In the genomic region with DNA sequence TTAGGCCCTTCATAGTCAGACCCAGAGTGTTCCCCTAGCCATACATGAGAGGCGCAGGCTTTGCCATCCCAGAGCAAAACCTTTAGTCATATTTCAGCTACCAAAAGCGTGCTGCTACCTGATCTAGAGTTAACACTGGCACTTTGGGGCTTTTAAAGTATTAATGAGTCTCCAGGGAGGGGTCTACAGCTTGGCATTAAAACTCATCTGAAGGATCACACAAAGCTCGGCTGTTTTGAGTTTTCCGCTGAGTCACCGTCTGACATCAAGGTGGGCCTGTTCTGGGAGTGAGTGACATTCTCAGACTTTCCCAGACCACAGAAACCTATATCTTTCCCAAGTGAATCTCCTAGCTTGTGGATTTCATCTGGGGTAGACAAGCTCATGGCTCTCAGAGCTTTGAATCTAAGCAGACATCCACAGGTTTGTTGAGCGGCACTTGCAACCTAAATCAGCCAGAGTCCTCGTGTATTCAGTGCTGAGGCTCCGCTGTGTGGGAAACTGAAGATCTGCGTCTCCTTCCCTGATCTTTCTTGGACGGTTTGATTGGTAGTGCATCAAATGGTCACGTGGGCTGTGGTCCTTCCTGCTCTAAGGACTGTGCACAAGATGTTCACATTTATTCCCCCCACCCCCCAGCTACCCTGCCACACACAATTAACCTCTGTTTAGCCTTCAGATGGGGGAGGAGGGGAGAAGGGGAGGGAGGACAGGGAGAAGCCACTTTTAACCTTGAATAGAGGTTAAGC, we compare ENCODE assay signal across 9 mouse cellular contexts. TPM values are rescaled to one million over a fixed set of nuclear protein-coding genes. Genes with fewer than 3 reads are reported as not detected.
DNase-seq lines count a peak whose midpoint lies in the region; ATAC-seq and TF ChIP-seq lines count a peak whose summit lies in the region.
"Had no signal": no experiment of that assay in that cellular context is flagged by ENCODE, and none has a peak within 500 bp of the region (broad histone marks: within the 10 kb centered on the region; RNA-seq: fewer than 3 reads in every experiment).

No protein-coding gene starts in this region.

- peak; percentile 37 to 41 for DNase-seq in left cerebral cortex, postnatal 25 days (ENCODE audit: low spot score in 2 of 2)
- no peak for DNase-seq in left cerebral cortex, adult 9 months (ENCODE audit: low spot score in 2 of 2)
- DNase-seq in hindbrain, postnatal 0 days (ENCODE audit: low spot score) = peak; percentile 74
- DNase-seq in urinary bladder, adult 18-20 months (ENCODE audit: low spot score in 2 of 2) = no peak
- no peak for DNase-seq in thymus, postnatal 36 days
- DNase-seq: liver, embryonic 13.5 days had no signal

- TF ChIP-seq CTCF in hindbrain, postnatal 0 days (IDR thresholded peaks at IDR 0.05; ENCODE audit: low read depth) = no peak
- TF ChIP-seq CTCF in olfactory bulb, adult 2 months (IDR thresholded peaks at IDR 0.05; ENCODE audit: insufficient read depth, low read depth, low read length) = no peak

- no peak for TF ChIP-seq POLR2A in olfactory bulb, adult 2 months (IDR thresholded peaks at IDR 0.05; ENCODE audit: insufficient read depth, low read depth, low read length)

- H3K27ac ChIP-seq in embryonic facial prominence, embryonic 13.5 days = peak overlapping the region; percentile 62
- H3K27ac ChIP-seq in hindbrain, postnatal 0 days = peak overlapping the region; percentile 91
- peak overlapping the region; percentile 97 for H3K27ac ChIP-seq in olfactory bulb, adult 2 months (ENCODE audit: insufficient read depth, low read depth, low read length)
- H3K27ac ChIP-seq: liver, embryonic 13.5 days had no signal

- peak overlapping the region; percentile 60 for H3K4me2 ChIP-seq in embryonic facial prominence, embryonic 13.5 days
- peak overlapping the region; percentile 51 for H3K4me2 ChIP-seq in hindbrain, postnatal 0 days (ENCODE audit: low read depth, low read length)

- peak overlapping the region; percentile 56 for H3K9ac ChIP-seq in embryonic facial prominence, embryonic 13.5 days
- H3K9ac ChIP-seq in hindbrain, postnatal 0 days (replicated peaks; ENCODE audit: low read length) = peak overlapping the region; percentile 55; the same call in 1 of the 2 replicates
- H3K9ac ChIP-seq: liver, embryonic 13.5 days had no signal

- 31% methylated on average over 11 of the region's 11 CpGs for WGBS in embryonic facial prominence, embryonic 13.5 days
- 39% methylated on average over 11 of the region's 11 CpGs for WGBS in hindbrain, postnatal 0 days
- 54% methylated on average over 11 of the region's 11 CpGs for WGBS in olfactory bulb, adult 2 months

- peaks cover 47% of the 10 kb centered on the region for H3K4me1 ChIP-seq in embryonic facial prominence, embryonic 13.5 days
- H3K4me1 ChIP-seq in hindbrain, postnatal 0 days (ENCODE audit: insufficient read depth, low read length) = peaks cover 24% of the 10 kb centered on the region
- H3K4me1 ChIP-seq in olfactory bulb, adult 2 months (ENCODE audit: control insufficient read depth, insufficient read depth, low read length) = peaks cover 18% of the 10 kb centered on the region

- no peaks in the 10 kb centered on the region for H3K27me3 ChIP-seq in embryonic facial prominence, embryonic 13.5 days
- no peaks in the 10 kb centered on the region for H3K27me3 ChIP-seq in hindbrain, postnatal 0 days (ENCODE audit: insufficient read depth, low read length)

- no peaks in the 10 kb centered on the region for H3K36me3 ChIP-seq in embryonic facial prominence, embryonic 13.5 days
- H3K36me3 ChIP-seq in hindbrain, postnatal 0 days (ENCODE audit: insufficient read depth, low read length) = no peaks in the 10 kb centered on the region
- H3K36me3 ChIP-seq: liver, embryonic 13.5 days had no signal

- intact Hi-C loops in left cerebral cortex, postnatal 25 days (cut with DNase I) = no loop called here

- H3K4me3 ChIP-seq in embryonic facial prominence, embryonic 13.5 days = peak overlapping the region; percentile 30
- peak overlapping the region; percentile 15; the same call in 1 of the 2 replicates for H3K4me3 ChIP-seq in hindbrain, postnatal 0 days (ENCODE audit: low read length)
- H3K4me3 ChIP-seq in olfactory bulb, adult 2 months (ENCODE audit: insufficient read depth, low read depth, low read length) = no peak overlapping the region
- H3K4me3 ChIP-seq: liver, embryonic 13.5 days had no signal

- no peak for ATAC-seq in embryonic facial prominence, embryonic 13.5 days (ENCODE audit: insufficient number of reproducible peaks, insufficient read depth, low FRiP score, low TSS enrichment, low read depth)
- ATAC-seq in hindbrain, postnatal 0 days = peak; percentile 37
- ATAC-seq in megakaryocyte, adult 5-6 weeks (ENCODE audit: poor library complexity, severe bottlenecking) = no peak

- H3K9me3 ChIP-seq in embryonic facial prominence, embryonic 13.5 days = no peaks in the 10 kb centered on the region
- H3K9me3 ChIP-seq in hindbrain, postnatal 0 days (ENCODE audit: low read length) = no peaks in the 10 kb centered on the region
- H3K9me3 ChIP-seq: liver, embryonic 13.5 days had no signal

RNA-seq across cellular contexts. Expression of a gene that starts 5.2 kb away (rescaled TPM):
- total RNA-seq in left cerebral cortex, postnatal 25 days (2021) = 1,000 to 10,000 TPM; 1,388 to 1,439 TPM
- polyA plus RNA-seq in embryonic facial prominence, embryonic 13.5 days (2015; fragmentation: Nextera tagmentation; extraction: Ambion mirVana) = 46.6 and 53.7 TPM in 2 replicates
- total RNA-seq in hindbrain, postnatal 0 days (2014; rRNA removed) = 660 and 723 TPM in 2 replicates
- polyA plus RNA-seq in hindbrain, postnatal 0 days (2015; fragmentation: Nextera tagmentation; extraction: Ambion mirVana) = 782 and 913 TPM in 2 replicates
- 627 and 723 TPM in 2 replicates for polyA plus RNA-seq in olfactory bulb, adult 2 months (2012; ENCODE audit: insufficient read depth, insufficient read length, low replicate concordance, missing spikeins)
- not detected in 2 replicates for total RNA-seq in megakaryocyte, adult 5-6 weeks (2015)
- not detected in 2 replicates for total RNA-seq in megakaryocyte, adult 5-6 weeks (2017)

RNA-seq across cellular contexts. Expression of a gene that starts 30.9 kb away (rescaled TPM):
- total RNA-seq in left cerebral cortex, postnatal 25 days (2021) = not detected
- not detected in 2 replicates for polyA plus RNA-seq in embryonic facial prominence, embryonic 13.5 days (2015; fragmentation: Nextera tagmentation; extraction: Ambion mirVana)
- 0.58 TPM in 1 of 2 replicates, not detected in the other for total RNA-seq in hindbrain, postnatal 0 days (2014; rRNA removed)
- polyA plus RNA-seq in hindbrain, postnatal 0 days (2015; fragmentation: Nextera tagmentation; extraction: Ambion mirVana) = 0.61 TPM in 1 of 2 replicates, not detected in the other
- not detected in 2 replicates for polyA plus RNA-seq in olfactory bulb, adult 2 months (2012; ENCODE audit: insufficient read depth, insufficient read length, low replicate concordance, missing spikeins)
- not detected in 2 replicates for total RNA-seq in megakaryocyte, adult 5-6 weeks (2015)
- not detected in 2 replicates for total RNA-seq in megakaryocyte, adult 5-6 weeks (2017)
- polyA plus RNA-seq: liver, embryonic 13.5 days had no signal

Comparison
In these comparisons a context has a peak if more than half of its experiments do, and no peak if none do; other contexts are left out.
1. DNase-seq: peak in left cerebral cortex, postnatal 25 days (2 of 2) and hindbrain, postnatal 0 days (single experiment); none in left cerebral cortex, adult 9 months (0 of 2), urinary bladder, adult 18-20 months (0 of 2) and thymus, postnatal 36 days (0 of 2).
2. RNA of a gene that starts 5.2 kb away (total RNA-seq): 1,388 to 1,439 TPM in left cerebral cortex, postnatal 25 days and 660 to 723 TPM in hindbrain, postnatal 0 days; not detected in megakaryocyte, adult 5-6 weeks; every median in the first group is over 100 times any median in the second.
3. Peak in every context shown above with its lines, with median percentiles within 50 percentile points of each other: H3K27ac ChIP-seq.